Comparison of ENCODE assay signal across 16 mouse cellular contexts in the genomic region with DNA sequence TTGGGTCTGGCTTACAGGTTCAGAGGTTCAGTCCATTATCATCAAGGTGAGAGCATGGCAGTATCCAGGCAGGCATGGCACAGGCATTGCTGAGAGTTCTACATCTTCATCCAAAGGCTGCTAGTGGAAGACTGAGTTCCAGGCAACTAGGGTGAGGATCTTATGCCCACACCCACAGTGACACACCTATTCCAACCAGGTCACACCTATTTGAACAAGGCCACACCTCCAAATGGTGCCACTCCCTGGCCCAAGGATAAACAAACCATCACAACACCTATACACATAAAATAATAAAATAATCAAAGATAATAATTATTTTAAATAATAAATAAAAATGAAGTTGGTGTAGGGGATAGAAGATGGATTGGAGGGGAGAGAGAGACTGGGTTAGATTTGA. TPM values are rescaled to one million over a fixed set of nuclear protein-coding genes. Genes with fewer than 3 reads are reported as not detected.
DNase-seq lines count a peak whose midpoint lies in the region; ATAC-seq lines count a peak whose summit lies in the region.
"Not testable (repeated sequence)": the region's sequence is repeated elsewhere in the genome, so short reads cannot be mapped to it uniquely, and the experiment has no call there.
"Had no signal": no experiment of that assay in that cellular context is flagged by ENCODE, and none has a peak within 500 bp of the region (broad histone marks: within the 10 kb centered on the region; RNA-seq: fewer than 3 reads in every experiment).

No protein-coding gene starts in this region.

- not testable (repeated sequence) for ATAC-seq in heart, embryonic 13.5 days (ENCODE audit: extremely low read depth, insufficient number of reproducible peaks, low FRiP score, low TSS enrichment); hindbrain, embryonic 14.5 days (ENCODE audit: low FRiP score); midbrain, embryonic 14.5 days (ENCODE audit: low FRiP score, low TSS enrichment)
- ATAC-seq in kidney, embryonic 15.5 days (replicated peaks; ENCODE audit: low FRiP score): peak; percentile 3; the same call in 1 of the 2 replicates
- peak; percentile 58 for ATAC-seq in liver, embryonic 15.5 days (ENCODE audit: insufficient read depth)
- ATAC-seq in neural tube, embryonic 14.5 days (ENCODE audit: low read depth): 0 out of 2 replicates have a peak, but pooled peaks have one; percentile 3

- not testable (repeated sequence) for H3K9ac ChIP-seq in heart, embryonic 13.5 days; hindbrain, embryonic 14.5 days; kidney, embryonic 15.5 days; liver, embryonic 15.5 days; midbrain, embryonic 14.5 days (replicated peaks; ENCODE audit: low read length); neural tube, embryonic 14.5 days (replicated peaks; ENCODE audit: low read depth, low read length)

- not testable (repeated sequence) for H3K9me3 ChIP-seq in forebrain, embryonic 10.5 days; heart, embryonic 13.5 days; hindbrain, embryonic 14.5 days (ENCODE audit: control insufficient read depth, low read length); kidney, embryonic 15.5 days (replicated peaks); liver, embryonic 15.5 days (replicated peaks); midbrain, embryonic 14.5 days (ENCODE audit: control insufficient read depth, low read length); neural tube, embryonic 14.5 days (ENCODE audit: control insufficient read depth, low read length)

- peak overlapping the region; percentile 86 for H3K4me2 ChIP-seq in heart, embryonic 13.5 days
- peak overlapping the region; percentile 87 for H3K4me2 ChIP-seq in hindbrain, embryonic 14.5 days (replicated peaks)
- peak overlapping the region; percentile 87; the same call in 1 of the 2 replicates for H3K4me2 ChIP-seq in kidney, embryonic 15.5 days
- peak overlapping the region; percentile 18; the same call in 1 of the 2 replicates for H3K4me2 ChIP-seq in liver, embryonic 15.5 days
- peak overlapping the region; percentile 87 for H3K4me2 ChIP-seq in midbrain, embryonic 14.5 days (ENCODE audit: low read length)
- not testable (repeated sequence) for H3K4me2 ChIP-seq in neural tube, embryonic 14.5 days (ENCODE audit: low read depth, low read length)

- peaks cover 18% of the 10 kb centered on the region for H3K4me1 ChIP-seq in forebrain, embryonic 10.5 days
- not testable (repeated sequence) for H3K4me1 ChIP-seq in heart, embryonic 13.5 days; hindbrain, embryonic 14.5 days (replicated peaks; ENCODE audit: control insufficient read depth, insufficient read depth, low read length); midbrain, embryonic 14.5 days (ENCODE audit: control insufficient read depth, insufficient read depth, low read length); neural tube, embryonic 14.5 days (ENCODE audit: control insufficient read depth, insufficient read depth, low read length)
- peaks cover 19% of the 10 kb centered on the region for H3K4me1 ChIP-seq in kidney, embryonic 15.5 days
- H3K4me1 ChIP-seq in liver, embryonic 15.5 days (replicated peaks): peaks cover 27% of the 10 kb centered on the region

- H3K27ac ChIP-seq in forebrain, embryonic 10.5 days; heart, embryonic 13.5 days (replicated peaks); hindbrain, embryonic 14.5 days; kidney, embryonic 15.5 days; liver, embryonic 15.5 days (replicated peaks); midbrain, embryonic 14.5 days (replicated peaks; ENCODE audit: low read depth, low read length); neural tube, embryonic 14.5 days (ENCODE audit: low read depth, low read length): not testable (repeated sequence)

- not testable (repeated sequence) for DNase-seq in forebrain, embryonic 10.5 days (ENCODE audit: extremely low spot score, low spot score); hindbrain, embryonic 14.5 days (ENCODE audit: low spot score); midbrain, embryonic 14.5 days

- H3K4me3 ChIP-seq in forebrain, embryonic 10.5 days: peak overlapping the region; percentile 83; the same call in 1 of the 2 replicates
- H3K4me3 ChIP-seq in heart, embryonic 13.5 days; kidney, embryonic 15.5 days (replicated peaks); liver, embryonic 15.5 days (replicated peaks); midbrain, embryonic 14.5 days (replicated peaks; ENCODE audit: low read depth, low read length); neural tube, embryonic 14.5 days (ENCODE audit: low read depth, low read length): not testable (repeated sequence)
- peak overlapping the region; percentile 44; the same call in 1 of the 2 replicates for H3K4me3 ChIP-seq in hindbrain, embryonic 14.5 days (replicated peaks; ENCODE audit: low read length)

- peaks cover 32% of the 10 kb centered on the region for H3K36me3 ChIP-seq in forebrain, embryonic 10.5 days (replicated peaks)
- peaks cover 24% of the 10 kb centered on the region for H3K36me3 ChIP-seq in heart, embryonic 13.5 days
- H3K36me3 ChIP-seq in hindbrain, embryonic 14.5 days (replicated peaks; ENCODE audit: control insufficient read depth, insufficient read depth): peaks cover 22% of the 10 kb centered on the region
- H3K36me3 ChIP-seq in kidney, embryonic 15.5 days: peaks cover 17% of the 10 kb centered on the region
- H3K36me3 ChIP-seq in liver, embryonic 15.5 days (replicated peaks); neural tube, embryonic 14.5 days (ENCODE audit: control insufficient read depth, insufficient read depth, low read length): not testable (repeated sequence)
- peaks cover 12% of the 10 kb centered on the region for H3K36me3 ChIP-seq in midbrain, embryonic 14.5 days (ENCODE audit: control insufficient read depth, insufficient read depth, low read length)

- peaks cover 29% of the 10 kb centered on the region for H3K27me3 ChIP-seq in forebrain, embryonic 10.5 days (ENCODE audit: poor library complexity, severe bottlenecking)
- peaks cover 45% of the 10 kb centered on the region for H3K27me3 ChIP-seq in heart, embryonic 13.5 days (replicated peaks)
- H3K27me3 ChIP-seq in hindbrain, embryonic 14.5 days (ENCODE audit: control insufficient read depth, insufficient read depth, low read length); midbrain, embryonic 14.5 days (ENCODE audit: control insufficient read depth, insufficient read depth, low read length); neural tube, embryonic 14.5 days (ENCODE audit: control insufficient read depth, insufficient read depth, low read length): not testable (repeated sequence)
- peaks cover 35% of the 10 kb centered on the region for H3K27me3 ChIP-seq in kidney, embryonic 15.5 days
- H3K27me3 ChIP-seq in liver, embryonic 15.5 days: peaks cover 41% of the 10 kb centered on the region

RNA-seq across cellular contexts. Expression of a gene that starts 0.4 kb away (rescaled TPM):
- 107 TPM in 2 replicates for polyA plus RNA-seq in forebrain, embryonic 10.5 days (2016; fragmentation: Nextera tagmentation; extraction: Ambion mirVana)
- polyA plus RNA-seq in heart, embryonic 13.5 days (2015; fragmentation: Nextera tagmentation; extraction: Ambion mirVana): 24.7 and 32.5 TPM in 2 replicates
- 16.0 and 16.6 TPM in 2 replicates for polyA plus RNA-seq in hindbrain, embryonic 14.5 days (2014; fragmentation: Nextera tagmentation; extraction: Ambion mirVana)
- polyA plus RNA-seq in kidney, embryonic 15.5 days (2015; fragmentation: Nextera tagmentation; extraction: Ambion mirVana): 58.0 and 58.5 TPM in 2 replicates
- 17.5 and 17.7 TPM in 2 replicates for polyA plus RNA-seq in liver, embryonic 15.5 days (2015; fragmentation: Nextera tagmentation; extraction: Ambion mirVana)
- polyA plus RNA-seq in midbrain, embryonic 14.5 days (2014; fragmentation: Nextera tagmentation; extraction: Ambion mirVana): 17.2 and 20.4 TPM in 2 replicates
- 11.8 and 12.5 TPM in 2 replicates for polyA plus RNA-seq in neural tube, embryonic 14.5 days (2014; fragmentation: Nextera tagmentation; extraction: Ambion mirVana)

RNA-seq across cellular contexts. Expression of a gene that starts 8.6 kb away (rescaled TPM):
- polyA plus RNA-seq in forebrain, embryonic 10.5 days (2016; fragmentation: Nextera tagmentation; extraction: Ambion mirVana): 0.71 and 1.1 TPM in 2 replicates
- 0.10 and 0.12 TPM in 2 replicates for polyA plus RNA-seq in heart, embryonic 13.5 days (2015; fragmentation: Nextera tagmentation; extraction: Ambion mirVana)
- polyA plus RNA-seq in hindbrain, embryonic 14.5 days (2014; fragmentation: Nextera tagmentation; extraction: Ambion mirVana): 6.5 and 7.7 TPM in 2 replicates
- polyA plus RNA-seq in kidney, embryonic 15.5 days (2015; fragmentation: Nextera tagmentation; extraction: Ambion mirVana): 0.17 and 0.26 TPM in 2 replicates
- polyA plus RNA-seq in liver, embryonic 15.5 days (2015; fragmentation: Nextera tagmentation; extraction: Ambion mirVana): 0.01 TPM in 2 replicates
- polyA plus RNA-seq in midbrain, embryonic 14.5 days (2014; fragmentation: Nextera tagmentation; extraction: Ambion mirVana): 6.1 and 6.2 TPM in 2 replicates
- 6.3 and 7.0 TPM in 2 replicates for polyA plus RNA-seq in neural tube, embryonic 14.5 days (2014; fragmentation: Nextera tagmentation; extraction: Ambion mirVana)
- polyA plus RNA-seq: macrophage had no signal

RNA-seq across cellular contexts. Expression of a gene that starts 50.1 kb away (rescaled TPM):
- 3.5 and 3.7 TPM in 2 replicates for polyA plus RNA-seq in forebrain, embryonic 10.5 days (2016; fragmentation: Nextera tagmentation; extraction: Ambion mirVana)
- polyA plus RNA-seq in heart, embryonic 13.5 days (2015; fragmentation: Nextera tagmentation; extraction: Ambion mirVana): 4.5 and 5.0 TPM in 2 replicates
- 14.6 and 14.7 TPM in 2 replicates for polyA plus RNA-seq in hindbrain, embryonic 14.5 days (2014; fragmentation: Nextera tagmentation; extraction: Ambion mirVana)
- 5.3 and 5.8 TPM in 2 replicates for polyA plus RNA-seq in kidney, embryonic 15.5 days (2015; fragmentation: Nextera tagmentation; extraction: Ambion mirVana)
- polyA plus RNA-seq in liver, embryonic 15.5 days (2015; fragmentation: Nextera tagmentation; extraction: Ambion mirVana): 0.50 and 0.51 TPM in 2 replicates
- 13.6 and 20.6 TPM in 2 replicates for polyA plus RNA-seq in midbrain, embryonic 14.5 days (2014; fragmentation: Nextera tagmentation; extraction: Ambion mirVana)
- 15.7 and 18.5 TPM in 2 replicates for polyA plus RNA-seq in neural tube, embryonic 14.5 days (2014; fragmentation: Nextera tagmentation; extraction: Ambion mirVana)

RNA-seq across cellular contexts. Expression of a gene that starts 57.8 kb away (rescaled TPM):
- polyA plus RNA-seq in forebrain, embryonic 10.5 days (2016; fragmentation: Nextera tagmentation; extraction: Ambion mirVana): not detected in 2 replicates
- not detected in 2 replicates for polyA plus RNA-seq in heart, embryonic 13.5 days (2015; fragmentation: Nextera tagmentation; extraction: Ambion mirVana)
- not detected in 2 replicates for polyA plus RNA-seq in hindbrain, embryonic 14.5 days (2014; fragmentation: Nextera tagmentation; extraction: Ambion mirVana)
- not detected in 2 replicates for polyA plus RNA-seq in kidney, embryonic 15.5 days (2015; fragmentation: Nextera tagmentation; extraction: Ambion mirVana)
- not detected in 2 replicates for polyA plus RNA-seq in liver, embryonic 15.5 days (2015; fragmentation: Nextera tagmentation; extraction: Ambion mirVana)
- not detected in 2 replicates for polyA plus RNA-seq in midbrain, embryonic 14.5 days (2014; fragmentation: Nextera tagmentation; extraction: Ambion mirVana)
- not detected in 2 replicates for polyA plus RNA-seq in neural tube, embryonic 14.5 days (2014; fragmentation: Nextera tagmentation; extraction: Ambion mirVana)
- polyA plus RNA-seq: CD4-positive, CD25-positive, alpha-beta regulatory T cell, adult 4 months; embryonic facial prominence, embryonic 13.5 days; forebrain, embryonic 16.5 days; inflammation-experienced regulatory T-cells, adult 6 months; limb, embryonic 12.5 days; liver, embryonic 13.5 days; lung, postnatal 0 days; macrophage; small intestine, adult 2 months had no signal

RNA-seq across cellular contexts. Expression of a gene that starts 59.9 kb away (rescaled TPM):
- polyA plus RNA-seq in forebrain, embryonic 10.5 days (2016; fragmentation: Nextera tagmentation; extraction: Ambion mirVana): 5.4 and 5.5 TPM in 2 replicates
- polyA plus RNA-seq in heart, embryonic 13.5 days (2015; fragmentation: Nextera tagmentation; extraction: Ambion mirVana): 11.6 and 13.1 TPM in 2 replicates
- 5.2 and 6.5 TPM in 2 replicates for polyA plus RNA-seq in hindbrain, embryonic 14.5 days (2014; fragmentation: Nextera tagmentation; extraction: Ambion mirVana)
- 9.1 and 9.5 TPM in 2 replicates for polyA plus RNA-seq in kidney, embryonic 15.5 days (2015; fragmentation: Nextera tagmentation; extraction: Ambion mirVana)
- polyA plus RNA-seq in liver, embryonic 15.5 days (2015; fragmentation: Nextera tagmentation; extraction: Ambion mirVana): 2.2 and 3.1 TPM in 2 replicates
- polyA plus RNA-seq in midbrain, embryonic 14.5 days (2014; fragmentation: Nextera tagmentation; extraction: Ambion mirVana): 4.2 and 5.9 TPM in 2 replicates
- 5.4 and 5.5 TPM in 2 replicates for polyA plus RNA-seq in neural tube, embryonic 14.5 days (2014; fragmentation: Nextera tagmentation; extraction: Ambion mirVana)
